Mouse (Mus musculus): ENCODE data around the gene Itgal. TPM values are rescaled to one million over a fixed set of nuclear protein-coding genes. Genes with fewer than 3 reads are reported as not detected.

Itgal gene
- total and polyA plus RNA-seq, 3 experiments = 0.92 to 9.7 TPM; not detected in 1

Other genes with a start within 250 kb of the Itgal start
- 57.1 and 89.3 TPM in 2 replicates for gene Zg16, start 208.9 kb upstream of the Itgal start, total RNA-seq (2012; rRNA removed)
- 10 to 100 TPM in 1 of 2 experiments, not detected in 1; 50.4 TPM for gene Zg16, start 208.9 kb upstream of the Itgal start, polyA plus RNA-seq (2012; ENCODE audit: insufficient read depth in 1 of 2, insufficient read length in 2 of 2, low read depth in 1 of 2, low replicate concordance in 2 of 2, missing spikeins in 1 of 2)
- 51.1 and 54.9 TPM in 2 replicates for gene AI467606, start 204.9 kb upstream of the Itgal start, total RNA-seq (2012; rRNA removed)
- gene AI467606, start 204.9 kb upstream of the Itgal start, polyA plus RNA-seq (2012; ENCODE audit: insufficient read depth in 1 of 2, insufficient read length in 2 of 2, low read depth in 1 of 2, low replicate concordance in 2 of 2, missing spikeins in 1 of 2) = 100 to 1,000 TPM in 1 of 2 experiments, 10 to 100 TPM in 1; 79.4 to 101 TPM
- gene Qprt, start 174.0 kb upstream of the Itgal start, total RNA-seq (2012; rRNA removed) = 2.5 and 2.7 TPM in 2 replicates
- 1 to 10 TPM in 1 of 2 experiments, not detected in 1; 3.7 TPM for gene Qprt, start 174.0 kb upstream of the Itgal start, polyA plus RNA-seq (2012; ENCODE audit: insufficient read depth in 1 of 2, insufficient read length in 2 of 2, low read depth in 1 of 2, low replicate concordance in 2 of 2, missing spikeins in 1 of 2)
- 169 and 182 TPM in 2 replicates for gene Spn, start 158.4 kb upstream of the Itgal start, total RNA-seq (2012; rRNA removed)
- gene Spn, start 158.4 kb upstream of the Itgal start, polyA plus RNA-seq (2012; ENCODE audit: insufficient read depth in 1 of 2, insufficient read length in 2 of 2, low read depth in 1 of 2, low replicate concordance in 2 of 2, missing spikeins in 1 of 2) = 100 to 1,000 TPM; 135 to 184 TPM
- 55.6 and 64.8 TPM in 2 replicates for gene Cd2bp2, start 100.2 kb upstream of the Itgal start, total RNA-seq (2012; rRNA removed)
- gene Cd2bp2, start 100.2 kb upstream of the Itgal start, polyA plus RNA-seq (2012; ENCODE audit: insufficient read depth in 1 of 2, insufficient read length in 2 of 2, low read depth in 1 of 2, low replicate concordance in 2 of 2, missing spikeins in 1 of 2) = 10 to 100 TPM in 1 of 2 experiments, not detected in 1; 56.7 TPM
- gene Tbc1d10b, start 87.8 kb upstream of the Itgal start, total RNA-seq (2012; rRNA removed) = 37.4 and 43.3 TPM in 2 replicates
- gene Tbc1d10b, start 87.8 kb upstream of the Itgal start, polyA plus RNA-seq (2012; ENCODE audit: insufficient read depth in 1 of 2, insufficient read length in 2 of 2, low read depth in 1 of 2, low replicate concordance in 2 of 2, missing spikeins in 1 of 2) = 10 to 100 TPM in 1 of 2 experiments, not detected in 1; 70.3 TPM
- 8.3 and 11.2 TPM in 2 replicates for gene Mylpf, start 87.4 kb upstream of the Itgal start, total RNA-seq (2012; rRNA removed)
- gene Mylpf, start 87.4 kb upstream of the Itgal start, polyA plus RNA-seq (2012; ENCODE audit: insufficient read depth in 1 of 2, insufficient read length in 2 of 2, low read depth in 1 of 2, low replicate concordance in 2 of 2, missing spikeins in 1 of 2) = 1 to 10 TPM in 1 of 2 experiments, not detected in 1; 9.1 TPM
- 13.9 and 14.6 TPM in 2 replicates for gene Zfp553, start 63.2 kb upstream of the Itgal start, total RNA-seq (2012; rRNA removed)
- 10 to 100 TPM in 1 of 2 experiments, not detected in 1; 19.0 TPM for gene Zfp553, start 63.2 kb upstream of the Itgal start, polyA plus RNA-seq (2012; ENCODE audit: insufficient read depth in 1 of 2, insufficient read length in 2 of 2, low read depth in 1 of 2, low replicate concordance in 2 of 2, missing spikeins in 1 of 2)
- 30.6 and 41.3 TPM in 2 replicates for gene Sept1, start 63.1 kb upstream of the Itgal start, total RNA-seq (2012; rRNA removed)
- gene Sept1, start 63.1 kb upstream of the Itgal start, polyA plus RNA-seq (2012; ENCODE audit: insufficient read depth in 1 of 2, insufficient read length in 2 of 2, low read depth in 1 of 2, low replicate concordance in 2 of 2, missing spikeins in 1 of 2) = 100 to 1,000 TPM in 1 of 2 experiments, not detected in 1; 116 TPM
- gene Zfp771, start 52.0 kb upstream of the Itgal start, total RNA-seq (2012; rRNA removed) = 33.4 and 37.6 TPM in 2 replicates
- 10 to 100 TPM in 1 of 2 experiments, not detected in 1; 58.3 TPM for gene Zfp771, start 52.0 kb upstream of the Itgal start, polyA plus RNA-seq (2012; ENCODE audit: insufficient read depth in 1 of 2, insufficient read length in 2 of 2, low read depth in 1 of 2, low replicate concordance in 2 of 2, missing spikeins in 1 of 2)
- gene Dctpp1, start 35.6 kb upstream of the Itgal start, total RNA-seq (2012; rRNA removed) = 238 and 253 TPM in 2 replicates
- gene Dctpp1, start 35.6 kb upstream of the Itgal start, polyA plus RNA-seq (2012; ENCODE audit: insufficient read depth in 1 of 2, insufficient read length in 2 of 2, low read depth in 1 of 2, low replicate concordance in 2 of 2, missing spikeins in 1 of 2) = 100 to 1,000 TPM in 1 of 2 experiments, not detected in 1; 290 TPM
- 177 and 182 TPM in 2 replicates for gene Sephs2, start 22.2 kb upstream of the Itgal start, total RNA-seq (2012; rRNA removed)
- gene Sephs2, start 22.2 kb upstream of the Itgal start, polyA plus RNA-seq (2012; ENCODE audit: insufficient read depth in 1 of 2, insufficient read length in 2 of 2, low read depth in 1 of 2, low replicate concordance in 2 of 2, missing spikeins in 1 of 2) = 100 to 1,000 TPM in 1 of 2 experiments, not detected in 1; 109 TPM
- 4.3 and 5.4 TPM in 2 replicates for gene Zfp768, start 49.3 kb downstream of the Itgal start, total RNA-seq (2012; rRNA removed)
- gene Zfp768, start 49.3 kb downstream of the Itgal start, polyA plus RNA-seq (2012; ENCODE audit: insufficient read depth in 1 of 2, insufficient read length in 2 of 2, low read depth in 1 of 2, low replicate concordance in 2 of 2, missing spikeins in 1 of 2) = 10 to 100 TPM in 1 of 2 experiments, not detected in 1; 12.0 TPM
- gene Zfp747, start 79.8 kb downstream of the Itgal start, total RNA-seq (2012; rRNA removed) = 6.9 and 7.5 TPM in 2 replicates
- gene Zfp747, start 79.8 kb downstream of the Itgal start, polyA plus RNA-seq (2012; ENCODE audit: insufficient read depth in 1 of 2, insufficient read length in 2 of 2, low read depth in 1 of 2, low replicate concordance in 2 of 2, missing spikeins in 1 of 2) = 1 to 10 TPM in 1 of 2 experiments, not detected in 1; 6.2 TPM
- gene 9130019O22Rik, start 90.9 kb downstream of the Itgal start, total RNA-seq (2012; rRNA removed) = 1.4 and 2.1 TPM in 2 replicates
- 1 to 10 TPM in 1 of 2 experiments, not detected in 1; 1.5 TPM for gene 9130019O22Rik, start 90.9 kb downstream of the Itgal start, polyA plus RNA-seq (2012; ENCODE audit: insufficient read depth in 1 of 2, insufficient read length in 2 of 2, low read depth in 1 of 2, low replicate concordance in 2 of 2, missing spikeins in 1 of 2)
- gene E430018J23Rik, start 97.4 kb downstream of the Itgal start, total RNA-seq (2012; rRNA removed) = 2.3 and 2.5 TPM in 2 replicates
- 1 to 10 TPM in 1 of 2 experiments, not detected in 1; 2.1 TPM for gene E430018J23Rik, start 97.4 kb downstream of the Itgal start, polyA plus RNA-seq (2012; ENCODE audit: insufficient read depth in 1 of 2, insufficient read length in 2 of 2, low read depth in 1 of 2, low replicate concordance in 2 of 2, missing spikeins in 1 of 2)
- gene Zfp764, start 110.6 kb downstream of the Itgal start, total RNA-seq (2012; rRNA removed) = 3.7 and 4.1 TPM in 2 replicates
- gene Zfp764, start 110.6 kb downstream of the Itgal start, polyA plus RNA-seq (2012; ENCODE audit: insufficient read depth in 1 of 2, insufficient read length in 2 of 2, low read depth in 1 of 2, low replicate concordance in 2 of 2, missing spikeins in 1 of 2) = 1 to 10 TPM in 1 of 2 experiments, not detected in 1; 3.1 TPM
- 8.6 and 11.1 TPM in 2 replicates for gene Zfp688, start 125.8 kb downstream of the Itgal start, total RNA-seq (2012; rRNA removed)
- 10 to 100 TPM in 1 of 2 experiments, not detected in 1; 18.1 TPM for gene Zfp688, start 125.8 kb downstream of the Itgal start, polyA plus RNA-seq (2012; ENCODE audit: insufficient read depth in 1 of 2, insufficient read length in 2 of 2, low read depth in 1 of 2, low replicate concordance in 2 of 2, missing spikeins in 1 of 2)
- 4.0 and 4.9 TPM in 2 replicates for gene Zfp689, start 152.9 kb downstream of the Itgal start, total RNA-seq (2012; rRNA removed)
- gene Zfp689, start 152.9 kb downstream of the Itgal start, polyA plus RNA-seq (2012; ENCODE audit: insufficient read depth in 1 of 2, insufficient read length in 2 of 2, low read depth in 1 of 2, low replicate concordance in 2 of 2, missing spikeins in 1 of 2) = 1 to 10 TPM in 1 of 2 experiments, not detected in 1; 7.2 TPM
- gene Prr14, start 163.4 kb downstream of the Itgal start, total RNA-seq (2012; rRNA removed) = 10.8 and 11.7 TPM in 2 replicates
- gene Prr14, start 163.4 kb downstream of the Itgal start, polyA plus RNA-seq (2012; ENCODE audit: insufficient read depth in 1 of 2, insufficient read length in 2 of 2, low read depth in 1 of 2, low replicate concordance in 2 of 2, missing spikeins in 1 of 2) = 10 to 100 TPM in 1 of 2 experiments, not detected in 1; 45.9 TPM
- gene Fbrs, start 182.9 kb downstream of the Itgal start, total RNA-seq (2012; rRNA removed) = 7.5 TPM in 2 replicates
- gene Fbrs, start 182.9 kb downstream of the Itgal start, polyA plus RNA-seq (2012; ENCODE audit: insufficient read depth in 1 of 2, insufficient read length in 2 of 2, low read depth in 1 of 2, low replicate concordance in 2 of 2, missing spikeins in 1 of 2) = 10 to 100 TPM in 1 of 2 experiments, not detected in 1; 53.3 TPM
- gene Srcap, start 215.7 kb downstream of the Itgal start, total RNA-seq (2012; rRNA removed) = 20.3 and 22.3 TPM in 2 replicates
- gene Srcap, start 215.7 kb downstream of the Itgal start, polyA plus RNA-seq (2012; ENCODE audit: insufficient read depth in 1 of 2, insufficient read length in 2 of 2, low read depth in 1 of 2, low replicate concordance in 2 of 2, missing spikeins in 1 of 2) = 10 to 100 TPM; 34.3 to 45.1 TPM
- 9.0 and 12.0 TPM in 2 replicates for gene Gm42715, start 223.3 kb downstream of the Itgal start, total RNA-seq (2012; rRNA removed)
- gene Gm42715, start 223.3 kb downstream of the Itgal start, polyA plus RNA-seq (2012; ENCODE audit: insufficient read depth in 1 of 2, insufficient read length in 2 of 2, low read depth in 1 of 2, low replicate concordance in 2 of 2, missing spikeins in 1 of 2) = 10 to 100 TPM in 1 of 2 experiments, not detected in 1; 25.4 TPM

Measured in MEL (cell line).